Mouse (Mus musculus) liver, postnatal 0 days (tissue): ENCODE measurements around the gene Mylk2.

ENCODE experiments used
- CTCF ChIP-seq: sonication (generic); IDR thresholded peaks from 2 replicates; pipeline ENCODE4 v1.5.1; 2016; ENCODE audit warnings: antibody characterized with exemption, low read depth
- EP300 ChIP-seq: IDR thresholded peaks from 2 replicates; pipeline ENCODE4 v1.6.1; 2016; ENCODE audit warnings: antibody characterized with exemption, low read depth, mild to moderate bottlenecking

DNA sequence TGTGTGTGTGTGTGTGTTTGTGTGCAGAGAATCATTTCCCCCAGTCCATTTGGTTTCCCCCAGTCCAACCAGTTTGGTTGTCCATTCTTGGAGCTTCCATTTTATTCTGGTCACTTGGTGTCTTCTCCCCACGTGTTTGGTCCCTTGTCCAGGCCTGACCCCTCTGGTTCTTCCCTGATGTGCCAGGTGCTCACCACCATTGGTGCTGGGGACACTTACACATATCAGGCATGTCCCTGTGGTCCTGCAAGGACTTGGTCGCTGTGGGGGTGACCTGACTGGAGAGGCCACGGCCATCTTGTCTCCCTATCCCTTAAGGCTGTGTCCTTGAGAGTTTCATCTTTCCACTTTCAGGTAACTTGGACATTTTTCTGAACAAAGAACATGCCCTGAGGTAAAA is 14.2 kb upstream of the Mylk2 start:
- TF ChIP-seq CTCF (no peak), EP300 (no peak)
